Mouse (Mus musculus) gastrocnemius, postnatal 25 days (tissue): ENCODE results near the gene Nfkb2. TPM values are rescaled to one million over a fixed set of nuclear protein-coding genes. Genes with fewer than 3 reads are reported as not detected.
A peak's percentile ranks its signal among the peaks of the same experiment; 100 is the strongest.

Experiments used
- DNase-seq: peaks from one replicate; pipeline ENCODE4 v3.0.0; 2022
- microRNA-seq, 2 experiments: library from miRNA; unstranded; fragments of <30 nt; microRNA quantifications; one replicate each; pipeline ENCODE4 v1.2.0; 2021; ENCODE audit warnings: borderline replicate concordance in 2 of 2
- total RNA-seq, 2 experiments: library from RNA; stranded (reverse); gene quantifications; 1 replicate in 1 of 2; 2 replicates in 1 of 2; pipeline ENCODE4 v1.2.3; 2021

The Nfkb2 gene
- total RNA-seq, 2 experiments from 2014 or later = 7.2 to 8.5 TPM

GRCm38 (mm10) chr19:46344710-46345419 is 40.7 kb downstream of the Nfkb2 start:
- no peak for DNase-seq

DNA sequence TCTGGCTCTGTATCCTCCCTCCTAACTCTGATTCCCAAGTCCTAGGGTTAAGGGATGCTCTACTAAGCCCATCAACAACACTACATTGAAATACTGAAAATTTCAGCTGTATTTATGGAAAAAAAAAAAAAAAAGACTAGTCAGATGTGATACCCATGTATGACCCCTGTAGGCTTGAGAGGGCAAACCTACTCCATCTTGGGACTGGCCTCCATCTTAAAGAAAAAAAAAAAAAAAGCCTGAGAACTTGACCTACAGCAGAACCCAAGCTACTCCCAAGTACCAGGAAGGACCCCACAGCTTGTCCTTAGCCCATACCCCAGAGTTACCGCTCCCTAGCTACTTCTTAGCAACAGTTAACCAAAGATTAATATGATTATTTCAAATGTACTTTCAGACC is 43.0 kb downstream of the Nfkb2 start:
- no peak for DNase-seq

- DNase-seq = no peak
Observed at GRCm38 (mm10) chr19:46347936-46348668, 44.0 kb downstream of the Nfkb2 start.

GRCm38 (mm10) chr19:46348761-46349458 is 44.8 kb downstream of the Nfkb2 start:
- DNase-seq = peak; percentile 78

DNA sequence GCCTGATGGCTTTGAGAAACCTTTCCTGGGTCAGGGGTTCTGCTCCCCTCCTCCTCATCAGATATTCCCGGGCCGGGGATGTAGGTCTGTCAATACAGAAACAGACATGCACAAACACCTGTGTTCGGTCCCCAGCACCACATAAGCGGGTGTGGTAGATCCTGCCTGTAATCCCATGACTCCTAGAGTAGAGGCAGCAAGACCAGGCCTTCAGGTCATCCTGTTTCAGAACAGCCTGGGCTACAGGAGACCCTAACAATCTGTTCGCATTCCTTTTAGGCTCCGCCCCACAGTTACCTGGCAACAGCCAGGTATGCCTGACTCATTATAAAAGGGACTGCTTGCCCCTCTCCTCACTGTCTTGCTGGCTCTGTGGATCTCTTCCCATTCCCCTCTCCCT is 45.4 kb downstream of the Nfkb2 start:
- no peak for DNase-seq

DNA sequence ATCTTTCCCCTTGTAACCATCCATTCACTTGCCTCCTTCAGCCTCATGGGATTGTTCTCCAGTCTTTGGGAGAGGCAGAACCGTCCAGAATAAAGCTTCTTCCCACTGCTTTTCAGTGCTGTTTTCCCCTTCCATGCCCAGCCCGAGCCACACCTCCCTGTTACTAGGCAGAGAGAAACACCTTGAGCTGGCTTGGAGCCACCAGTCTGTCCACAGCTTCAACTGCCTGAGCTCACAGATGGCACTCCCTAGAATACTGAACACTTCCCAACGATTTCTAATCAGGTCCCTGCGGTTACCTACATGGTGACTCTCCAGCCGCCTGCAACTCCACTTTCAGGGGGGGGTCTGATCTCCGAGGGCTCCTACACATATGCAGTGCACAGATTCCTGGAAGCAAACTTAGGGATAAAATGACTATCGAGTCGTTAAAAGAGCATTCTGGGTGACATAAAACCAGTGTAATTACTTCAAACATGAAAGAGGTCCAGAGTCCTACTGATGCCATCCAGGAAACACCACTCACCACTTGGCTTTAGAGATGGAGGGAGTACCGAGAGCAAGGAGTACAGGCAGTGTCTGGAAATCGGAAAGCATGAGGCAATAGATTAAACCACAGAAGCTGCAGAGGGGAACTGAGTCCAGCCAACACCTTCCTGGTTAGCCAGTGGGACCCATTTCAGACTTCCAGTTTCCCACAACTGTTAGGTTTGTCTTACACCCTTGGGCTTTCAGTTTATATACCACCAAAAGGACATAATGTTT is 46.2 kb downstream of the Nfkb2 start, which contains the start of gene 2310034G01Rik:
Gene 2310034G01Rik, minus strand, starts transcription at position 135 of the 765 bp plus-strand sequence.
- DNase-seq = no peak

DNA sequence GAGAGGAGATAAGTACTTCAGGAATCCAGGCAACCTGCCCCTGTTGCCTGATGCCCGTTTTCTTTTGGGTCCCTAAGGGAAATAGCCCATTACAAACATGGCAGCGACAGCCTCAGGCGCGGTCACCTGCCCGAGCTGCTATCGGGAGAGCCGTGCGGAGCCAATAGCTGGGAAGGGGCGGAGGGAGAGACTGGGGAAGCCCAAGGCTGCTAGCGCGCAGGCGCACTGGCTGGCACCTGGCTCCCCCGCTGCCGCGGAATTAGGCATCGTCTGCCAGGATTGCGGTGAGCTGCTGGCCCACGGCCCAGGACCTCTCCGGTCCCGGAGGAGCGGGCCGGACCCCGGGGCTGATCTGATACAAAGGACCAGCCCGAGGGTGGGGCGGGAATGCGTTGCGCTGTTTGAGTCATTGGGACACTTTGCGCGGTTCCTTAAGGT is 52.6 kb downstream of the Nfkb2 start:
- peak; percentile 76 for DNase-seq

DNA sequence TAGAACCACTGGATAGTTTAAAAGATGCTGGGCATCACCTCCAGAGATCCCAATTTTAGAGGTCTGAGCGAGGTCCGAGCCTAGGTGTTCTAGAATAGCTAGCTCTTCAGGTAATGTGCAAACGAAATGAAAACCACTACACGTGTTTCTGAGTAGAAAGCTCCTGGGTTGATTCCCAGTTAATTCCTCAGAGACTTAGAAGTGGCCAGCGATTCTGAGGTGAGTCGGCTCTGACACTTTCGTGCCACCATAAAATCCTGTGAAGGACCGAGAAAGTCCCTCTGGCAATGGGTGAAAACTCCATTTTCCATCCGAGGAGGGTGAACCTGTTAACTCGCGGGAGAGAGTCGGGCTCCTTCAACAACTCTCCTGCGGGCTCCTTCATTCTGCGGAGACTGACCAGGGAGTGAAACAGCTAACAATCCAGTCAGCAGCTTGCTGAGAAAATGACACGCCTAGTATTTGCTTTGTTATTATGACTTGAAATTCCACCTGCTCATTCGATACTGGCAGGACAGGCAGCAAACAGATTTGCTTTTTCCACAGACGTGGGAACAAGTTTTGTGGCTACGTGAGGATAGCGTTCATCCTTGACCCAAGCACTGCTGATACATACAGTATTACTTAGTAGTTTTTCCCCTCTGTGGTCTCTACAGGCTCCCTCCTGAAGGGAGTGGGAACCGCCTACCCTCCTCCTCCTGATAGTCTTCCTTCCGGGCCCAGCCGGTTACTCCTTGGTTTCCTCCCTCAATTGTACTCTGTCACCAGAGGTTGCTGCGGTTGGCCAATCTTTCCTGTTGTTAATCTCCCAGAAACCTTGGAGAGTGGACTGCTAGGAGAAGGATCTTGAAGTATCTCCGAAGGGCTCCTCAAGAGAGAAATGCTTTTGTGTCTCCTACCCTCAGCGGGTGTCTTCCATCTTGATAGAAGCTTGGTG is 53.5 kb downstream of the Nfkb2 start:
- DNase-seq = no peak

DNA sequence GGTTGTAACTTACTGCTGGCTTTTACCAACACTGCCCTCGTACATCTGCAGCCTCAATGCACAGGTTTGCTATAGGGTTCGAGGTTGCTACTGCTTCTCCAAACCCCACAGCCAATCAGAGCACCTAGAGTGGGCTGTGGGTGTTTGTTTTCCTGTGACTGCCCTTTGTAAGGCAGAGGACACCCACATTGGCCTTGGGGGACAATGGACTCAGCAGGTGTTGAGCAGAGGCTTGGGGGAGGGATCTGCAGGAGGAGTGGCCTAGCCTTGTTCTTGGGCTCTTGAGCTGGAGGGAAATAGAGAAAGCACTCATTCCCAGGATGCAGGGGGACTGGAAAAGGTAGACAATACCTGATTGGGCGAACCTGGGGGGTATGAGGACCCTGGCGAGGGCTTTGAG is 54.3 kb downstream of the Nfkb2 start:
- DNase-seq = no peak

Small RNA genes within 50 kb of the gene (microRNA-seq; reads per million reads assigned to microRNA genes)
- gene Mir146b = 0.26 to 1.5 reads per million in 2 experiments

Other genes with a start within 250 kb of the Nfkb2 start
- gene Nolc1, start 228.5 kb upstream of the Nfkb2 start, total RNA-seq = 10 to 100 TPM; 15.0 to 19.7 TPM
- not detected for gene Elovl3, start 172.4 kb upstream of the Nfkb2 start, total RNA-seq
- 10 to 100 TPM in 1 of 2 experiments, 1 to 10 TPM in 1; 9.9 to 12.7 TPM for gene Pitx3, start 156.0 kb upstream of the Nfkb2 start, total RNA-seq
- gene Gbf1, start 151.8 kb upstream of the Nfkb2 start, total RNA-seq = 10 to 100 TPM; 47.4 to 48.3 TPM
- gene Psd, start 22.8 kb downstream of the Nfkb2 start, total RNA-seq = under 1 TPM; 0.28 to 0.54 TPM
- 1 to 10 TPM; 2.9 TPM for gene Fbxl15, start 23.9 kb downstream of the Nfkb2 start, total RNA-seq
- 10 to 100 TPM; 56.1 to 56.5 TPM for gene Cuedc2, start 34.4 kb downstream of the Nfkb2 start, total RNA-seq
- 1 to 10 TPM; 1.0 to 1.2 TPM for gene Mfsd13a, start 36.8 kb downstream of the Nfkb2 start, total RNA-seq
- under 1 TPM; 0.33 to 0.38 TPM for gene 2310034G01Rik, start 46.0 kb downstream of the Nfkb2 start, total RNA-seq
- 10 to 100 TPM; 49.3 to 53.1 TPM for gene Actr1a, start 91.4 kb downstream of the Nfkb2 start, total RNA-seq
- gene Sufu, start 92.6 kb downstream of the Nfkb2 start, total RNA-seq = 1 to 10 TPM; 6.0 to 6.1 TPM
- gene Trim8, start 197.4 kb downstream of the Nfkb2 start, total RNA-seq = 10 to 100 TPM; 19.1 to 20.6 TPM